Mouse (Mus musculus): ENCODE data around the gene Fam168a. TPM values are rescaled to one million over a fixed set of nuclear protein-coding genes. Genes with fewer than 3 reads are reported as not detected.

The Fam168a gene
- polyA plus RNA-seq, 1 experiment from 2014 or later: 126 TPM

GRCm38 (mm10) chr7:100805391-100805790 lies 99.0 kb downstream of the Fam168a start:
- Histone ChIP-seq H3K27ac (no peak overlapping the region), H3K4me3 (no peak overlapping the region)
- whole genome bisulfite sequencing: 74% methylated on average over 2 of the region's 2 CpGs

GRCm38 (mm10) chr7:100811912-100812311 lies 105.5 kb downstream of the Fam168a start:
- Histone ChIP-seq H3K27ac (no peak overlapping the region), H3K9me3 (no peaks in the 10 kb centered on the region), H3K4me3 (no peak overlapping the region), H3K4me1 (peaks cover 6% of the 10 kb centered on the region), H3K4me2 (no peak overlapping the region), H3K27me3 (replicated peaks) (no peaks in the 10 kb centered on the region), H3K9ac (no peak overlapping the region), H3K36me3 (replicated peaks) (no peaks in the 10 kb centered on the region)
- no peak for ATAC-seq (replicated peaks)
- WGBS: 64% methylated on average over 5 of the region's 5 CpGs

More at GRCm38 (mm10) chr7:100805391-100805790, 99.0 kb downstream of the Fam168a start:
- 0 out of 2 replicates have a peak, but pooled peaks cover 3% of the 10 kb centered on the region for H3K4me1 ChIP-seq
- no peaks in the 10 kb centered on the region for H3K27me3 ChIP-seq (replicated peaks)
- no peak overlapping the region for H3K4me2 ChIP-seq
- ATAC-seq (replicated peaks): no peak
- H3K9me3 ChIP-seq: no peaks in the 10 kb centered on the region
- no peak overlapping the region for H3K9ac ChIP-seq
- H3K36me3 ChIP-seq (replicated peaks): no peaks in the 10 kb centered on the region

GRCm38 (mm10) chr7:100812641-100813040 lies 106.2 kb downstream of the Fam168a start:
- H3K36me3 ChIP-seq (replicated peaks): no peaks in the 10 kb centered on the region
- no peak overlapping the region for H3K27ac ChIP-seq
- no peaks in the 10 kb centered on the region for H3K27me3 ChIP-seq (replicated peaks)
- no peak overlapping the region for H3K9ac ChIP-seq
- WGBS: 86% methylated on average over 5 of the region's 5 CpGs
- H3K4me2 ChIP-seq: no peak overlapping the region
- no peak for ATAC-seq (replicated peaks)
- H3K4me1 ChIP-seq: peaks cover 13% of the 10 kb centered on the region
- H3K9me3 ChIP-seq: no peaks in the 10 kb centered on the region
- H3K4me3 ChIP-seq: no peak overlapping the region

GRCm38 (mm10) chr7:100815900-100816570 lies 109.6 kb downstream of the Fam168a start:
- H3K27ac ChIP-seq: peak overlapping the region; percentile 32; the same call in 1 of the 2 replicates

GRCm38 (mm10) chr7:100816759-100817441 lies 110.5 kb downstream of the Fam168a start:
- no peak for ATAC-seq (replicated peaks)
- H3K27ac ChIP-seq: 0 out of 2 replicates have a peak overlapping the region, but pooled peaks have one; percentile 45
- H3K9me3 ChIP-seq: no peaks in the 10 kb centered on the region
- no peak overlapping the region for H3K4me2 ChIP-seq
- peaks cover 13% of the 10 kb centered on the region for H3K4me1 ChIP-seq
- 54% methylated on average over 6 of the region's 6 CpGs for WGBS
- H3K27me3 ChIP-seq (replicated peaks): no peaks in the 10 kb centered on the region
- H3K9ac ChIP-seq: no peak overlapping the region
- no peak overlapping the region for H3K4me3 ChIP-seq
- no peaks in the 10 kb centered on the region for H3K36me3 ChIP-seq (replicated peaks)

More at GRCm38 (mm10) chr7:100815900-100816570, 109.6 kb downstream of the Fam168a start:
- Histone ChIP-seq H3K27me3 (replicated peaks) (no peaks in the 10 kb centered on the region), H3K9ac (no peak overlapping the region), H3K36me3 (replicated peaks) (no peaks in the 10 kb centered on the region), H3K4me2 (no peak overlapping the region), H3K9me3 (no peaks in the 10 kb centered on the region), H3K4me3 (no peak overlapping the region), H3K4me1 (peaks cover 13% of the 10 kb centered on the region)
- peak; percentile 83 for ATAC-seq (replicated peaks)
- 22% methylated on average over 8 of the region's 8 CpGs for WGBS

- Histone ChIP-seq H3K4me3 (no peak overlapping the region), H3K9ac (no peak overlapping the region), H3K27ac (peak overlapping the region; percentile 45), H3K9me3 (no peaks in the 10 kb centered on the region), H3K4me1 (peaks cover 13% of the 10 kb centered on the region), H3K36me3 (replicated peaks) (no peaks in the 10 kb centered on the region), H3K4me2 (no peak overlapping the region), H3K27me3 (replicated peaks) (no peaks in the 10 kb centered on the region)
- whole genome bisulfite sequencing: 87% methylated on average over 2 of the region's 2 CpGs
- ATAC-seq (replicated peaks): no peak
Measured at GRCm38 (mm10) chr7:100817442-100817760, 111.0 kb downstream of the Fam168a start.

DNA sequence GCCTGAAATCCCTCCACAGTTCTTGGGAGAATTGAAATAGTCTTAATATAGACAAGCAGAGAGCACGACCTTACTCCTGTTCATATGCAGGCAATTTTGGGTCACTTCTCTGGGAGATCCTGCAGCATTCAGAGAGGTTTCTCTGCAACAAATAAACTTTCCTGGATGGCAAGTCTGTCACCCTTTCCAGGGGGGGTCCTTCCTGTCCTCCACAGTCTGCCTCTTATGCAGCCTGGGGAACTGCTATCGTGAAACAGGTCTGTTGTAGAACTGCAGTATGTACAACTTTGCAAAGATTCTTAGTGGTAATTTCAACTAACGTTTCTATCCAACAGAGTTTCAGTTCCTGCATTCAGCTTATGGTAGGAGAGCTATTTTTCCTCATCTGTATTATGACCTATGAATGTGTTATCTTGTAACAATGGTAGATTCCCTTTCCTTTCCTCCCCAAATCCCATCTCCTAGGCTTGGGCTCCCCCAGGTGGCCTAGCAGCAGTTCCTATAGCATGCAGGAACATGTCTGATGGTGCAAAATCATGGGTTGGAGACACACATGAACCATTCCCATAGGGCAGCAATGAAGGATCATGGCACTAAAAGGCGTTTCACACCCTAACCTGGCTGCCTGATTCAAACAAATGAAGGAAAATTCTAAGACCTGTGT lies 112.1 kb downstream of the Fam168a start:
- Histone ChIP-seq H3K9ac (no peak overlapping the region), H3K9me3 (no peaks in the 10 kb centered on the region), H3K4me2 (no peak overlapping the region), H3K27me3 (replicated peaks) (no peaks in the 10 kb centered on the region), H3K36me3 (replicated peaks) (no peaks in the 10 kb centered on the region), H3K27ac (no peak overlapping the region), H3K4me3 (no peak overlapping the region), H3K4me1 (peaks cover 13% of the 10 kb centered on the region)
- ATAC-seq (replicated peaks): no peak
- WGBS: 89% methylated on average over 4 of the region's 4 CpGs

- Histone ChIP-seq H3K36me3 (replicated peaks) (no peaks in the 10 kb centered on the region), H3K4me2 (no peak overlapping the region), H3K9ac (no peak overlapping the region), H3K27me3 (replicated peaks) (no peaks in the 10 kb centered on the region), H3K27ac (no peak overlapping the region), H3K4me3 (no peak overlapping the region), H3K4me1 (no peaks in the 10 kb centered on the region), H3K9me3 (no peaks in the 10 kb centered on the region)
- 93% methylated on average over 3 of the region's 3 CpGs for WGBS
- ATAC-seq (replicated peaks): no peak
Measured at GRCm38 (mm10) chr7:100824661-100825060, 118.2 kb downstream of the Fam168a start.

GRCm38 (mm10) chr7:100828549-100828948 lies 122.1 kb downstream of the Fam168a start:
- 90% methylated on average over 2 of the region's 2 CpGs for WGBS
- no peaks in the 10 kb centered on the region for H3K4me1 ChIP-seq
- H3K4me3 ChIP-seq: no peak overlapping the region
- no peaks in the 10 kb centered on the region for H3K9me3 ChIP-seq
- no peaks in the 10 kb centered on the region for H3K27me3 ChIP-seq (replicated peaks)
- H3K9ac ChIP-seq: no peak overlapping the region
- H3K27ac ChIP-seq: no peak overlapping the region
- H3K36me3 ChIP-seq (replicated peaks): 0 out of 2 replicates have a peak, but pooled peaks cover 7% of the 10 kb centered on the region
- no peak for ATAC-seq (replicated peaks)
- no peak overlapping the region for H3K4me2 ChIP-seq

DNA sequence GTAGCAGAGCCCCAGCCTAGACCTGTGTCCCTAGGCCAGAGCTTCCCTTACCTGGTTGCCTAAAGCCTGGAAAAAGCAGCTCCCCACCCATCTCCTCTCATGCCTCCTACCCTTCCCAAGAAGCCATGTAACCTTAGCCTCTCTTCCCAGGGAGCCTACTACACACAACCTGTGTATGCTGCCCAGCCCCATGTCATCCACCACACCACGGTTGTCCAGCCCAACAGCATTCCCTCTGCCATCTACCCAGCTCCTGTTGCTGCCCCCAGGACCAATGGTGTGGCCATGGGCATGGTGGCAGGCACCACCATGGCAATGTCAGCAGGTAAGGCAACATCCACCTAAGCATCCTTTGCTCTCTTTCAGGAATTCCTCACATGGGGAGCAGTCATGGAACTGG lies 127.4 kb downstream of the Fam168a start:
- no peak overlapping the region for H3K4me2 ChIP-seq
- no peaks in the 10 kb centered on the region for H3K4me1 ChIP-seq
- H3K36me3 ChIP-seq (replicated peaks): peaks cover 17% of the 10 kb centered on the region; the same call in 1 of the 2 replicates
- no peak overlapping the region for H3K27ac ChIP-seq
- H3K27me3 ChIP-seq (replicated peaks): no peaks in the 10 kb centered on the region
- H3K9ac ChIP-seq: no peak overlapping the region
- WGBS: 82% methylated on average over 1 of the region's 1 CpGs
- no peak overlapping the region for H3K4me3 ChIP-seq
- no peaks in the 10 kb centered on the region for H3K9me3 ChIP-seq
- no peak for ATAC-seq (replicated peaks)

- Histone ChIP-seq H3K36me3 (replicated peaks) (peaks cover 17% of the 10 kb centered on the region; the same call in 1 of the 2 replicates), H3K9ac (no peak overlapping the region), H3K4me2 (no peak overlapping the region), H3K4me1 (no peaks in the 10 kb centered on the region), H3K27ac (no peak overlapping the region), H3K4me3 (no peak overlapping the region), H3K9me3 (no peaks in the 10 kb centered on the region), H3K27me3 (replicated peaks) (no peaks in the 10 kb centered on the region)
- no peak for ATAC-seq (replicated peaks)
- WGBS: 97% methylated on average over 7 of the region's 7 CpGs
Measured at GRCm38 (mm10) chr7:100835168-100835567, 128.7 kb downstream of the Fam168a start.

DNA sequence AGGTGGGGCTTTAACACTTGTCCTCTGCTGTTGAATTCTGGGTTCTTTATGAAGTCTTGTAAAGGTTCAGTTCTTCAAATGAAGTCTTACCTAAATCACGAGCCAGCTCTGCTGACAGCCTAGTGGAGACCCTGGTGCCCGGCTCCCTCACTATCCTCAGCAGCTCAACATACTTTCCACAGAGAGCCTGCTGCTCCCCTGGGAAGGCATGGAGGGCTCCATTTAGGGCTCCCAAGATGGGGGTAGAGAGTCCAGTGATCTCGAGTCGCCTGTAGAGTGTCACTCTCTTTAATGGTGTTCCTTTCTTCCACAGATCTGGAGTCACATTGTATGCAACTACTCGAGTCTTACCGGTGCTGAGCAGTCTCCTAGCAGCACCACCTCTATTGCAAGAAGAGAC lies 129.3 kb downstream of the Fam168a start:
- Histone ChIP-seq H3K27me3 (replicated peaks) (no peaks in the 10 kb centered on the region), H3K27ac (no peak overlapping the region), H3K36me3 (replicated peaks) (peaks cover 17% of the 10 kb centered on the region; the same call in 1 of the 2 replicates), H3K4me3 (no peak overlapping the region), H3K9me3 (no peaks in the 10 kb centered on the region), H3K4me2 (no peak overlapping the region), H3K9ac (no peak overlapping the region), H3K4me1 (no peaks in the 10 kb centered on the region)
- ATAC-seq (replicated peaks): no peak
- 90% methylated on average over 6 of the region's 6 CpGs for WGBS

Data from midbrain, embryonic 15.5 days (tissue).